Mouse (Mus musculus) erythroblast, adult 5-6 weeks (primary cell): ENCODE measurements around the gene Kcnq4. TPM values are rescaled to one million over a fixed set of nuclear protein-coding genes. Genes with fewer than 3 reads are reported as not detected.

Experiments
- total RNA-seq, 2 experiments: library from RNA; stranded (forward) in 1 of 2; stranded (reverse) in 1 of 2; fragments of 150-400 nt in 1 of 2; fragments of 200-764, 138-1000 nt in 1 of 2; gene quantifications; 2 replicates each; pipeline versions ENCODE4 v1.2.3 to v1.2.4; 2015 to 2017; ENCODE audit warnings: low replicate concordance in 2 of 2

The Kcnq4 gene
- total RNA-seq, 2 experiments from 2014 or later, result not detected

Other genes with a start within 250 kb of the Kcnq4 start
- gene Slfnl1, start 216.4 kb downstream of the Kcnq4 start, total RNA-seq (2015; ENCODE audit: low replicate concordance), result not detected in 2 replicates
- not detected in 2 replicates for gene Slfnl1, start 216.4 kb downstream of the Kcnq4 start, total RNA-seq (2017; ENCODE audit: low replicate concordance)
- 8.6 and 10.0 TPM in 2 replicates for gene Ctps, start 178.3 kb downstream of the Kcnq4 start, total RNA-seq (2015; ENCODE audit: low replicate concordance)
- 8.9 and 13.5 TPM in 2 replicates for gene Ctps, start 178.3 kb downstream of the Kcnq4 start, total RNA-seq (2017; ENCODE audit: low replicate concordance)
- not detected in 2 replicates for gene Gm8439, start 159.9 kb downstream of the Kcnq4 start, total RNA-seq (2015; ENCODE audit: low replicate concordance)
- not detected in 2 replicates for gene Gm8439, start 159.9 kb downstream of the Kcnq4 start, total RNA-seq (2017; ENCODE audit: low replicate concordance)
- gene Cited4, start 82.0 kb downstream of the Kcnq4 start, total RNA-seq (2015; ENCODE audit: low replicate concordance), result 1.7 and 2.5 TPM in 2 replicates
- gene Cited4, start 82.0 kb downstream of the Kcnq4 start, total RNA-seq (2017; ENCODE audit: low replicate concordance), result 5.4 and 7.0 TPM in 2 replicates
- gene Nfyc, start 83.0 kb upstream of the Kcnq4 start, total RNA-seq (2015; ENCODE audit: low replicate concordance), result 27.9 and 30.3 TPM in 2 replicates
- 30.0 and 36.3 TPM in 2 replicates for gene Nfyc, start 83.0 kb upstream of the Kcnq4 start, total RNA-seq (2017; ENCODE audit: low replicate concordance)
- 0.21 and 1.2 TPM in 2 replicates for gene Rims3, start 106.2 kb upstream of the Kcnq4 start, total RNA-seq (2015; ENCODE audit: low replicate concordance)
- 0.43 and 0.98 TPM in 2 replicates for gene Rims3, start 106.2 kb upstream of the Kcnq4 start, total RNA-seq (2017; ENCODE audit: low replicate concordance)
- 7.5 and 21.1 TPM in 2 replicates for gene Exo5, start 176.4 kb upstream of the Kcnq4 start, total RNA-seq (2015; ENCODE audit: low replicate concordance)
- 1.7 and 4.1 TPM in 2 replicates for gene Exo5, start 176.4 kb upstream of the Kcnq4 start, total RNA-seq (2017; ENCODE audit: low replicate concordance)
- 0.77 TPM in 1 of 2 replicates, not detected in the other for gene Zfp69, start 203.1 kb upstream of the Kcnq4 start, total RNA-seq (2015; ENCODE audit: low replicate concordance)
- 2.4 and 6.4 TPM in 2 replicates for gene Zfp69, start 203.1 kb upstream of the Kcnq4 start, total RNA-seq (2017; ENCODE audit: low replicate concordance)